Mouse (Mus musculus) ovary, adult 10 weeks (tissue): ENCODE data around the gene Rcbtb2. TPM values are rescaled to one million over a fixed set of nuclear protein-coding genes. Genes with fewer than 3 reads are reported as not detected.

ENCODE experiments used
- polyA plus RNA-seq: library from polyadenylated mRNA; stranded (reverse); fragments of 350-450 nt; fragmentation: Illumina TruSeq; extraction: RNeasy Lipid Tissue Mini Kit (QIAGEN cat#74804); gene quantifications from one replicate; pipeline ENCODE4 v1.2.3, GENCODE M21; 2014

The Rcbtb2 gene
- 82.7 TPM for polyA plus RNA-seq

GRCm38 (mm10) chr14:73122923-73123278 lies at the start of gene Rcbtb2:
Gene Rcbtb2 (plus strand): TSS chr14:73123037.

GRCm38 (mm10) chr14:73237848-73238321 lies 115.0 kb downstream of the Rcbtb2 start, which contains the start of gene Lpar6:
Gene Lpar6 (plus strand): TSS chr14:73237895.

Other genes starting within 250 kb of the Rcbtb2 start
- 2.0 TPM for gene Cysltr2, start 73.9 kb upstream of the Rcbtb2 start, polyA plus RNA-seq
- 16.2 TPM for gene Lpar6, start 114.9 kb downstream of the Rcbtb2 start, polyA plus RNA-seq
- 102 TPM for gene Rb1, start 202.8 kb downstream of the Rcbtb2 start, polyA plus RNA-seq